Mouse (Mus musculus) embryonic stem cell, embryonic (primary cell): ENCODE results near the gene Pklr.

ENCODE experiments used
- CTCF ChIA-PET, 4 experiments: fragments of 300-600 bp in 2 of 4; fragments of 350-600 bp in 2 of 4; sonication (Branson Sonifier 250); formaldehyde crosslinking; loops; one replicate each; lab custom pipeline; 2022; ENCODE audit warnings: inconsistent platforms in 2 of 4; lab: Charles Lee
- POLR2A ChIA-PET, 4 experiments: fragments of 300-600 bp in 2 of 4; fragments of 350-600 bp in 2 of 4; sonication (Branson Sonifier 250); formaldehyde crosslinking; loops; one replicate each; lab custom pipeline; 2022; ENCODE audit warnings: antibody characterized with exemption in 4 of 4, inconsistent platforms in 1 of 4; lab: Charles Lee

Pklr gene

DNA sequence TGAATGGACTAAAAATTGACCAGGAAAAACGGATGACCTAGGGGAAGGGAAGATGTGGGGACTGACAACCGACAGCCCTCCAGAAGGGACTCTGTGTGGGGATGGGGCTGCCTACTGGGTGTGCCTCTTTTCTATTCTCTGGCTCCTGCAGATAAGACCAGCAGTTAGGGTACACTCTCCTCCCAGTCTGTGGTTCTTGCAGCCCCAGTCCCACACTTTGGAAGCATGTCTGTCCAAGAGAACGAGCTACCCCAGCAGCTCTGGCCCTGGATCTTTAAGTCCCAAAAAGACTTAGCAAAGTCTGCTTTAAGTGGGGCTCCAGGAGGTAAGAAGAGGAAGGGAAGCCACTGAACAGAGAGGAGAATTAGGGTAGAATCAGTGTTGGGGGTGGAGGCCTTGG is at the start of gene Pklr:
Pklr (plus strand) TSS at position 185 of the 400 bp plus-strand sequence.
- ChIA-PET POLR2A (interaction anchor here (0.5 to 4.0 kb wide), 18 partner anchors 9 to 459 kb away, joined by 3 to 19 read pairs (median 4); partner anchors contain the start of genes Scamp3 (in 2 of the 4), Clk2 (in 1 of the 4), Fam189b (in 1 of the 4) and Hcn3 (in 1 of the 4)), CTCF (interaction anchor here (0.6 to 2.5 kb wide), 28 partner anchors 10 to 242 kb away, joined by 3 to 18 read pairs (median 6); partner anchors contain the start of genes Hcn3 (in 2 of the 4), Clk2 (in 1 of the 4), Efna1 (in 1 of the 4) and Fam189b (in 1 of the 4))

GRCm38 (mm10) chr3:89087338-89088110 is 48.4 kb upstream of the Pklr start:
- ChIA-PET POLR2A (interaction anchor here in 3 of 4 experiments (0.6 to 2.0 kb wide), 14 partner anchors 8 to 511 kb away, joined by 3 to 10 read pairs (median 3); partner anchors contain the start of genes Cks1b (in 1 of the 3), Clk2 (in 1 of the 3), Dap3 (in 1 of the 3) and Fdps (in 1 of the 3)), CTCF (interaction anchor here (0.6 to 1.7 kb wide), 11 partner anchors 13 to 983 kb away, joined by 3 to 5 read pairs (median 4); partner anchors contain the start of genes Hcn3 (in 1 of the 4) and Scamp3 (in 1 of the 4))

- POLR2A ChIA-PET, result interaction anchor here in 3 of 4 experiments (0.9 to 5.1 kb wide), 12 partner anchors 10 to 329 kb away, joined by 3 to 63 read pairs (median 4); partner anchors contain the start of genes Fdps (in 2 of the 3), Gm43738 (in 2 of the 3), Cks1b (in 1 of the 3) and Dap3 (in 1 of the 3)
- CTCF ChIA-PET, result interaction anchor here in 3 of 4 experiments (0.5 to 1.7 kb wide), 7 partner anchors 13 to 1218 kb away, joined by 3 to 7 read pairs (median 5); partner anchors contain the start of genes Efna1 (in 1 of the 3), Fdps (in 1 of the 3), Gm43738 (in 1 of the 3) and Hcn3 (in 1 of the 3)
These were observed 47.0 kb upstream of the Pklr start for GRCm38 (mm10) chr3:89088974-89089373.

DNA sequence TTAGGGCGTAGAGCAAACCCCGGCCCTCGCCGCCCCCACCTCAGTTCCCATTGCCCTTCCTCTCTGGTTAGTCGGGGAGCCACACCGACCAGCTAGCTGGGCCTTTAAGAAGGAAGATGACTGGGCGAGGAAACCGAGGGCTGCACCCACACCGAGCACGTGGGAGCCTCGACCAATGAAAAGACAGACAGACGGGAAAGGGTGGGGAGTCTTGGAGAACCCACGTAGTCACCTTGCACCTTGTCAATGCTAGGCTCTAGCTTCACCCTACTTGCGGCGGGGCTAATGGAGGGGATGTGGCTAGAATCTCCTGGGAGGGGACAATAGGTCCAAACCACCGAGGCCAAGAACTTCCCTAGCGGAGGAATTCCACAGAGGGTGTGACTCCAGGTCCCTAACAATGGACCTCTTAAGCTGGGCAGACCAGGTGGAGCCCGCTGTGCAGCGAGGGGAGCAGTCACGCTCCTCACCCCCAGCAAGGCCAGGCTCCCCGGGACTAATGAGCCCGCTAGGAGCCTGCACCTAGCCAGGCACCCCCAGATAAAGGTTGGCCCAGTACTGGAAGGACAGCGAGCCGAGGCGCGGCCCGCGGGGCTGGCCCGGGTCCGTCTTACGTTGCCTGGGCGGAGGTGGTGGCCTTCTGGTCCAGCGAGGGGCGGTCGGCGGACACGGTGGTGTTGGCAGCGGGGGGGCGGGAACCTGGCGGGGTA is 45.9 kb upstream of the Pklr start:
- CTCF ChIA-PET, result interaction anchor here in 3 of 4 experiments (0.5 to 1.7 kb wide), 11 partner anchors 9 to 346 kb away, joined by 3 to 7 read pairs (median 5); partner anchors contain the start of genes Clk2 (in 1 of the 3), Efna1 (in 1 of the 3), Fdps (in 1 of the 3) and Gm43738 (in 1 of the 3)
- POLR2A ChIA-PET, result interaction anchor here (0.5 to 5.1 kb wide), 26 partner anchors 9 to 680 kb away, joined by 3 to 63 read pairs (median 4); partner anchors contain the start of genes Fdps (in 2 of the 4), Gm43738 (in 2 of the 4), Clk2 (in 1 of the 4) and Gba (in 1 of the 4)

- POLR2A ChIA-PET, result interaction anchor here (0.5 to 5.1 kb wide), 25 partner anchors 11 to 303 kb away, joined by 3 to 63 read pairs (median 4); partner anchors contain the start of genes Fdps (in 3 of the 4), Clk2 (in 2 of the 4), Gm43738 (in 2 of the 4) and Gba (in 1 of the 4)
- CTCF ChIA-PET, result interaction anchor here in 3 of 4 experiments (0.6 to 1.7 kb wide), 11 partner anchors 8 to 559 kb away, joined by 3 to 10 read pairs (median 5); partner anchors contain the start of genes Clk2 (in 1 of the 3), Fdps (in 1 of the 3), Gm43738 (in 1 of the 3) and Hcn3 (in 1 of the 3)
These were observed 45.0 kb upstream of the Pklr start for GRCm38 (mm10) chr3:89090694-89091655.

GRCm38 (mm10) chr3:89091811-89092508 is 44.0 kb upstream of the Pklr start:
- ChIA-PET POLR2A (interaction anchor here (0.5 to 5.1 kb wide), 19 partner anchors 10 to 477 kb away, joined by 3 to 63 read pairs (median 4); partner anchors contain the start of genes Fdps (in 4 of the 4), Clk2 (in 2 of the 4), Gm43738 (in 2 of the 4) and Fam189b (in 1 of the 4)), CTCF (interaction anchor here in 2 of 4 experiments (0.6 to 1.3 kb wide), 7 partner anchors 10 to 560 kb away, joined by 3 to 10 read pairs (median 4); partner anchors contain the start of genes Fdps (in 1 of the 2), Gm43738 (in 1 of the 2), Hcn3 (in 1 of the 2) and Mex3a (in 1 of the 2))

DNA sequence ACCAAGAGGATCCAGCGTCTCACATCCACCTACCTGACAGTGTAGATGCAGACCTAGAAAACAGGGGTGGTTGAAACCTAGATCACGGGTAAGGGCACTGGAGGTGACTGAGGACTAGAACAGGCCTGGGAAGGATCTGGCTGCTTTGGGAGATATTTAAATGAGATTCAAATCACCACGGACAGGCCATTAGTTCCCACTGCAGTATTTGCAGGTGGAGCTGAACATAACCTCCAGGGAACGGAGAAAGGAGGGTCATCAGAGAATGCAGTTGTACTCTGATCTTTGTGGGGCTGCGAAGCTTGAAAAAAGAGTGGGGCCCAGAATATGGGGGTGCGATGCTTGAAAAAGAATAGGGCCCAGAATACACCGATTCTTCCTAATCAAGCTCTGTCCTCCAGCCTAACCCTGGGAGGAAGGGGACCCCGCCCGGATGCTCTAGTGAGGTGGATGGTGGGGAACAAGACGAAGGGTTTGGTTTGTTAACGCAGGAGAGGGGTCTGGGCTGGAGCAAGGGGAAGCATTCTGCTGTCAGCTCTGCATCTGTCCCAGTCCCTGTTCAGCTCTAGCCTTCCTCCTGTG is 43.3 kb upstream of the Pklr start:
- POLR2A ChIA-PET, result interaction anchor here (0.5 to 5.1 kb wide), 25 partner anchors 9 to 1207 kb away, joined by 3 to 63 read pairs (median 3); partner anchors contain the start of genes Fdps (in 4 of the 4), Gm43738 (in 2 of the 4), Clk2 (in 1 of the 4) and Fam189b (in 1 of the 4)
- CTCF ChIA-PET, result interaction anchor here in 1 of 4 experiments (0.5 to 2.2 kb wide), 6 partner anchors 24 to 544 kb away, joined by 3 to 10 read pairs (median 3); partner anchors contain the start of gene Hcn3

- ChIA-PET POLR2A (interaction anchor here (0.5 to 5.1 kb wide), 21 partner anchors 9 to 1207 kb away, joined by 3 to 63 read pairs (median 3); partner anchors contain the start of genes Fdps (in 3 of the 4), Gm43738 (in 2 of the 4), Fam189b (in 1 of the 4) and Hcn3 (in 1 of the 4)), CTCF (interaction anchor here in 1 of 4 experiments (0.5 to 2.2 kb wide), 5 partner anchors 24 to 545 kb away, joined by 3 to 10 read pairs (median 3); no protein-coding TSS in a partner anchor)
These were observed 42.8 kb upstream of the Pklr start, which contains the start of gene Rusc1 for GRCm38 (mm10) chr3:89093175-89093574. Rusc1 (minus strand) TSS chr3:89093311.

GRCm38 (mm10) chr3:89094021-89094420 is 41.9 kb upstream of the Pklr start:
- ChIA-PET CTCF (interaction anchor here in 1 of 4 experiments (2.2 kb wide), 1 partner anchor 149 kb away, joined by 10 read pairs; no protein-coding TSS in a partner anchor), POLR2A (interaction anchor here in 3 of 4 experiments (1.1 to 5.1 kb wide), 6 partner anchors 8 to 66 kb away, joined by 3 to 63 read pairs (median 6); partner anchors contain the start of genes Fdps (in 3 of the 3), Gm43738 (in 2 of the 3) and Hcn3 (in 1 of the 3))

GRCm38 (mm10) chr3:89100811-89101210 is 35.1 kb upstream of the Pklr start, which contains the start of gene Gm43738:
Gm43738 (minus strand) TSS chr3:89101099.
- POLR2A ChIA-PET, result interaction anchor here in 2 of 4 experiments (0.7 to 5.0 kb wide), 12 partner anchors 9 to 243 kb away, joined by 3 to 63 read pairs (median 6); partner anchors contain the start of genes Rusc1 (in 2 of the 2) and Scamp3 (in 1 of the 2)
- CTCF ChIA-PET, result interaction anchor here in 3 of 4 experiments (1.0 to 1.7 kb wide), 6 partner anchors 9 to 144 kb away, joined by 3 to 10 read pairs (median 6); partner anchors contain the start of gene Hcn3 (in 1 of the 3)

DNA sequence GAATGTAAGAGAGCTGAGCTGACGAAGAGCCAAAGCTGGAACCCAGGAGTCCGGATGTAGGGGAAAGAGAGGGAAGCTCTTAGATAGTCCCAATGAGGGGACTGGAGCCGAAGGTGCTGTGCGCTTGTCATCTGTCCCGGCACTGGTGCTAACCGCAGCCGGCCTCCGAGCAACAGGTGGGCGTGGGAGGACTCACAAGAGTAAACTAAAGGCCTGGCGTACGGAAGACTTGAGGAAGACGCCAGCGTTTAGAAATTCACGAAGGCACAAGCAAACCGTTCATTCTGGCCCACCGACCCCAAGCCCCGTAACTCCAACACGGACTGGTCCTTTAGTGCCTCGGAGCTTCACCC is 34.5 kb upstream of the Pklr start:
- ChIA-PET CTCF (interaction anchor here in 3 of 4 experiments (1.0 to 1.7 kb wide), 9 partner anchors 10 to 277 kb away, joined by 3 to 10 read pairs (median 5); partner anchors contain the start of genes Adam15 (in 1 of the 3), Hcn3 (in 1 of the 3) and Pklr (in 1 of the 3)), POLR2A (interaction anchor here (0.5 to 5.0 kb wide), 36 partner anchors 8 to 471 kb away, joined by 3 to 63 read pairs (median 4); partner anchors contain the start of genes Rusc1 (in 3 of the 4), Clk2 (in 2 of the 4), Fam189b (in 1 of the 4) and Gba (in 1 of the 4))

DNA sequence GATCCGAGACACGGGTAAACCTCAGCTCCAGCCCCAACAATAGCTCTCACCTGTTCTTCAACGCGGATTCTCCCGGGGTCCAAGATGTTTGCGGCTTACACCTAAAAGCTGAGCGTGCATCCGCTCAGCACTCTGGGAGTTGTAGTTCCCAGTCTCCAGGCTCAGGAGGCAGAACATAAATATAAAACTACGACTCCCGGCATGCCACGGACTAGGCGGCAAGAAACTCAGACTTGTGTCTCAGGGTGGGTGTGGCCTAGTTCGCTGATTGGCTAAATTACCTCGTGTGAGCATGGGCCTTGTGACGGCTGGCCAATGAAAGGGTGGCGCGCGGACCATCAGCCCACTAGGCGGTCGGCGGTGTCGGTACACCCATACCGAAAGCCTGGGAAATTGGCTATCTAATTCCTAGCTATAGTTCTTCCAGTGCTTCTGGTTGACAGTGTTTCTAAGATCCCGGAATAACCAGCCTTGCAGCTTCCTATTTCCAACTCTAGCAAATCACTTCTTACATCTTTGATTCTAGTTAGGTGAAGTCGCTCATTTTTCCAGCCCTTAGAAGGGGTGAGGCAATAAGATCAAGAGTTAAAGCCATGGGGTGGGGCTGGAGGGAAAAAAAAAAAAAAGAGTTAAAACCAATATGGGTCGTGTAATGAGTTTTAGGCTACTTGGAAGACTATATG is 34.0 kb upstream of the Pklr start, which contains the start of gene Fdps:
Fdps (minus strand) TSS at position 148 of the 683 bp plus-strand sequence.
- ChIA-PET POLR2A (interaction anchor here (0.5 to 5.0 kb wide), 43 partner anchors 8 to 611 kb away, joined by 3 to 63 read pairs (median 4); partner anchors contain the start of genes Rusc1 (in 3 of the 4), Clk2 (in 2 of the 4), Fam189b (in 1 of the 4) and Gba (in 1 of the 4)), CTCF (interaction anchor here (0.5 to 1.7 kb wide), 15 partner anchors 11 to 1032 kb away, joined by 3 to 10 read pairs (median 4); partner anchors contain the start of genes Adam15 (in 1 of the 4), Hcn3 (in 1 of the 4) and Pklr (in 1 of the 4))
